Mouse (Mus musculus): Measurements from ENCODE around the gene Specc1.
A peak's percentile ranks its signal among the peaks of the same experiment; 100 is the strongest.

Specc1 gene

GRCm38 (mm10) chr11:62177395-62178113 is 221.0 kb downstream of the Specc1 start:
- DNase-seq (ENCODE audit: low spot score): no peak

GRCm38 (mm10) chr11:62180791-62181190 is 224.2 kb downstream of the Specc1 start:
- no peak for DNase-seq (ENCODE audit: low spot score)

- DNase-seq (ENCODE audit: low spot score): no peak
Observed at GRCm38 (mm10) chr11:62184900-62185299, 228.3 kb downstream of the Specc1 start.

GRCm38 (mm10) chr11:62187074-62187473 is 230.5 kb downstream of the Specc1 start:
- DNase-seq (ENCODE audit: low spot score): no peak

GRCm38 (mm10) chr11:62192050-62192449 is 235.5 kb downstream of the Specc1 start:
- no peak for DNase-seq (ENCODE audit: low spot score)

- peak; percentile 30 for DNase-seq (ENCODE audit: low spot score)
Observed at GRCm38 (mm10) chr11:62193116-62193515, 236.6 kb downstream of the Specc1 start.

- no peak for DNase-seq (ENCODE audit: low spot score)
Observed at GRCm38 (mm10) chr11:62194217-62194616, 237.7 kb downstream of the Specc1 start.

GRCm38 (mm10) chr11:62200901-62201512 is 244.4 kb downstream of the Specc1 start:
- no peak for DNase-seq (ENCODE audit: low spot score)

- no peak for DNase-seq (ENCODE audit: low spot score)
Observed at GRCm38 (mm10) chr11:62202645-62203044, 246.1 kb downstream of the Specc1 start.

- peak; percentile 14 for DNase-seq (ENCODE audit: low spot score)
Observed at GRCm38 (mm10) chr11:62209111-62209510, 252.5 kb downstream of the Specc1 start.

GRCm38 (mm10) chr11:62209891-62210290 is 253.3 kb downstream of the Specc1 start:
- no peak for DNase-seq (ENCODE audit: low spot score)

GRCm38 (mm10) chr11:62213384-62213989 is 256.9 kb downstream of the Specc1 start:
- DNase-seq (ENCODE audit: low spot score): no peak

GRCm38 (mm10) chr11:62215107-62215506 is 258.5 kb downstream of the Specc1 start:
- no peak for DNase-seq (ENCODE audit: low spot score)

- DNase-seq (ENCODE audit: low spot score): no peak
Observed at GRCm38 (mm10) chr11:62217751-62218150, 261.2 kb downstream of the Specc1 start.

- no peak for DNase-seq (ENCODE audit: low spot score)
Observed at GRCm38 (mm10) chr11:62220756-62221510, 264.4 kb downstream of the Specc1 start.

GRCm38 (mm10) chr11:62223416-62223815 is 266.9 kb downstream of the Specc1 start:
- no peak for DNase-seq (ENCODE audit: low spot score)

GRCm38 (mm10) chr11:62223962-62224361 is 267.4 kb downstream of the Specc1 start:
- DNase-seq (ENCODE audit: low spot score): no peak

- DNase-seq (ENCODE audit: low spot score): no peak
Observed at GRCm38 (mm10) chr11:62224797-62225196, 268.2 kb downstream of the Specc1 start.

- no peak for DNase-seq (ENCODE audit: low spot score)
Observed at GRCm38 (mm10) chr11:62240631-62241261, 284.2 kb downstream of the Specc1 start.

GRCm38 (mm10) chr11:62243871-62244270 is 287.3 kb downstream of the Specc1 start:
- no peak for DNase-seq (ENCODE audit: low spot score)

- no peak for DNase-seq (ENCODE audit: low spot score)
Observed at GRCm38 (mm10) chr11:62244471-62244870, 287.9 kb downstream of the Specc1 start.

All from embryo, embryonic 10.5 days (tissue).